Mouse (Mus musculus) urinary bladder, adult 2 months (tissue): ENCODE results near the gene Fam216a. TPM values are rescaled to one million over a fixed set of nuclear protein-coding genes. Genes with fewer than 3 reads are reported as not detected.
"Not testable (repeated sequence)": the region's sequence is repeated elsewhere in the genome, so short reads cannot be mapped to it uniquely, and the experiment has no call there.

Experiments
- DNase-seq: peaks from one replicate; pipeline ENCODE4 v3.0.0; 2022; ENCODE audit warnings: low spot score
- polyA plus RNA-seq: library from polyadenylated mRNA; depleted of rRNA; stranded (reverse); fragments of >200 nt; gene quantifications from 2 replicates; pipeline ENCODE4 v1.2.3, GENCODE M21; 2012; rRNA removed

The Fam216a gene
- 26.4 and 33.0 TPM in 2 replicates for polyA plus RNA-seq

DNA sequence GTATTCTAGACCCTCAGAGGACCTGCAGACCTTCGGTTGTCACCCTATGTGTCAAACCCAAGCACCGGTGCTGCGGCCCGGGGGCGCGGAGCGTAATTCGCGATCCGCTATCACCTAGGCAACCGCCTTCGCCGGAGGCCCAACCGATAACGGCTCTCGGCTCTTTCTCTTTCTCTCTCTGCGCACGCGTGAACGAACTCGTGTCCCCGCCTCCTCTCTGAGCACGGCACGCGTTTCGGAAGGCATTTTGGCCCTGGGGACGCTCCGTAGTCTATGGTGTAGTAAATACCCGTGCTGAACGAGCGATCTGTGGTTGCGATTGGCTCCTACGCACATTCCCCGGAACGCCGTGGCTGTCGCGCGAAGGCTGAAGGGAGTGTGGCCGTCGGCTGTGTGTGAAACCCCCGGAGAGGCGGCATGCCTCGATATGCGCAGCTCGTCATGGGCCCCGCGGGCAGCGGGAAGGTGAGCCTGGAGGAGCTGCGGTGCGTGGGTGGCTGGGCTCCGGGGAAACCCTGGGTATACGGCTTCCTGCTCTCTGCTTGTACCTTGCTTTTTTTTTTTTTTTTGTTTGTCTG is at the start of gene Fam216a:
Gene Fam216a (minus strand): TSS at position 173 of the 578 bp plus-strand sequence.
- DNase-seq: peak; percentile 98

DNA sequence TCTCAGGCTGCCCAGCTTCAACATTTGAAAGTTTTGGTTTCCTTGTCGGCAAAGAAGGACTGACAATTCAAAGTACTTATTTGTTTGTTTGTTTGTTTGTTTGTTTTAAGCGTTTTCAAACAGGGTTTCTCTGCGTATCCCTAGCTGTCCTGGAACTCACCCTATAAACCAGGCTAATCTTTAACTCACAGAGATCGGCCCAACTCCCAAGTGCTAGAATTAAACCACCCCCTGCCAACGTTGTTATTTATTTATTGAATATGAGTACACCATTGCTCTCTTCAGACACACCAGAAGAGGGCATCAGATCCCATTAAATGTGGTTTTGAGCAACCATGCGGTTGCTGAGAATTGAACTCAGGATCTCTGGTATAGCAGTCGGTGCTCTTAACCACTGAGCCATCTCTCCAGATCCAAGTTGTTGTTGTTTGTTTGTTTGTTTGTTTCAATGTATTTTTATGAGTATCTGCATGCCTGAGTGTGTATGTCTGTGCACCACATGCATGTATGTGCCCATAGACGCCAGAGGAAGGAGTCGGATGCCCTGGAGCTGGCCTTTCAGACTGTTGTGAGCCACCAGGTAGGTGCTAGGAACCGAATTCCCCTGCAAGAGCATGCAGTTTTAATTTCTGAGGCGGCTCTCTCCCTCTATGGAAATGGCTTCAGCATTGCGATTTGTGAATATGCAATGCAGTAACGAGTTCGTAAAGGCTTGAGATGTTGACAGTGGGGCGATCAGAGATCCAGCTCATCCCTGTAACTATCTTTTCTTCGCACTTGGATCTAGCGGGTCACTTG is 49.3 kb upstream of the Fam216a start, which contains the start of gene Anapc7:
Gene Anapc7 (plus strand): TSS at position 423 of the 798 bp plus-strand sequence.
- no peak for DNase-seq

DNA sequence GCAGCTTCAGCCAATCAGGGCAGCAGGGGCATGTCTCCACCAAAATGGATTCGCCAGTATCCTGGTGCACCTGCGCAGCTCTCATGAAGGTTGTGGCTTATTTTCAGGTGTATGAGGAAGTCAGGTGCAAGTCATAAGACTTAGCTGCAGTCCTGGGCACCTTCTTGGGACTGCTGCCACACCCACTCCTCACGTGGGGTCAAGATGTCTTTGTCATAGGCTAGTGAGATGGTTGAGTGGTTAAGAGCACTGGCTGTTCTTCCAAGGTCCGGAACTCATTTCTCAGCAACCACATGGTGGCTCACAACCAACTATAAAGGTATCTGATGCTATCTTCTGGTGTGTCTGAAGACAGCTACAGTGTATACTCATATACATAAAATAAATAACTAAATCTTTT is 48.5 kb upstream of the Fam216a start:
- not testable (repeated sequence) for DNase-seq

DNA sequence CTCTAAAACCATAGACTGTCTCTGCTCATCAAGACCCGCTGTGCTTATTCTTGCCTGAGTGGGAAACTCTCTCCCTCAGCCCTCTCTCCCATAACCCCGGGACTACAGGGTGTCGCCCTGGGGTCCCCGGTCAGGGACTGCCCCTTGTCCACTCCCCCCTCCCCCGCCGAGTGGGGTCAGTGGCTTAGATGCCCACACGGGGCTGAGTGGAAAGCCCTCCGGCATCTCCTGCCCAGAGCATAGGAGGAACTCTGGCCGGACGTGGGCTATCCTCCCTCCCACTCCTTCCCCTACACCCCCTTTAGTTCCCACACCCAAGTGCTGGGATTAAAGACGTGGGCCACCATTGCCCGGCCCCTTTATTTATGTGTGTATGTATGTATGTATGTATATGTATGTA is 43.3 kb upstream of the Fam216a start:
- DNase-seq: no peak

DNA sequence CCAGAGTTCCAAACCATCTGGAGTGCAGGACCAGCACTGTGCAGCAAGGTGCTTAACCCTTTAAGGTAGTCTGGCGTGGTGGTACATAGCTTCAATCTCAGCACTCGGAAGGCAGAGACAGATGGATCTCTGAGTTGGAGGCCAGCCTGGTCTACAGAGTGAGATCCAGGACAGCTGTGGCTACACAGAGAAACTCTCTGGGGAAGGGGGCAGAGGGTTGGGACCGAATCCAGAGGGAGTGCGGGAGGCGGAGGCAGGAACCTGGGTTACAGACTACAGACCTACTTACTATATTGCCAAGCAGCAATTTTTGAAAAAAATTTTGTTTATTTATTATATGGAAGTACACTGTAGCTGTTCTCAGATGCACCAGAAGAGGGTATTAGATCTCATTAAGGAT is 42.2 kb upstream of the Fam216a start:
- no peak for DNase-seq

DNA sequence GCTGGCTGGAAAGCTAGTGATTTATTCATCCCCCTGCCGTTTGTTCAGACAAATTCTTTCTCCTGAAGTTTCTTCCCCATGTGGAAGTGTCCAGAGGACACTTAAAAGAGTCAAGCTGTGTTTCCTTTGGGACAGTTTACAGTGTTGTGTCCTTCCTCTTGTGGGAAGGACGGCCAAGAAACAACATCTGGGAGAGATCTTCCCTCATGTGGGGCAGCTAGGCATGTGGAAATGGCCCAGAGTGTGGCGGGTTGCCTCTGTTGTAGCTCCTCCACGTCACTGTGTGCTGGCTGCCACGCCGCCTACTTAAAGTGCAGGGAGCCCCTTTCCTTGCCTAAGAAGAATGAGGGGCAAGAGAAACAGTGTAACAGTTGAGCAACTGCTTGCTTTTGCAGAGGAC is 40.7 kb upstream of the Fam216a start:
- no peak for DNase-seq

DNA sequence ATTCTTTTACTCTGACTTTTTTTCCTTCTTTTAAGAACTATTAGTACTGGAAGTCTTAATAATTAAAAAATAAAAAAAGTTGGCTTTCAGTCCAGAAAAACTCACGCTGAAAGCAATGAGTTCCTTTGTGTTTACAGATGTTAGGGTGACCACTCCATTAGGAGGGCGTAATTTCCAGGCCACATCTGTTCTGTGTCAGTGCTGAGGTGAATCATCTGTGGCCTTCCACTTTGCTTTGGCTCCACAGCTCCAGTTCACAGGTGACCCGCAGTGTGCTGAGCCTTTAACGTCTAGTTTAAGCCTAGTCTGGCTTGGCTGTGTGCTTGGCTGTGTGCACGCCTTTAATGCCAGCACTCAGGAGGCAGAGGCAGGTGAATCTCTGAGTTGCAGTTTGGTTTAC is 39.7 kb upstream of the Fam216a start:
- DNase-seq: no peak

DNA sequence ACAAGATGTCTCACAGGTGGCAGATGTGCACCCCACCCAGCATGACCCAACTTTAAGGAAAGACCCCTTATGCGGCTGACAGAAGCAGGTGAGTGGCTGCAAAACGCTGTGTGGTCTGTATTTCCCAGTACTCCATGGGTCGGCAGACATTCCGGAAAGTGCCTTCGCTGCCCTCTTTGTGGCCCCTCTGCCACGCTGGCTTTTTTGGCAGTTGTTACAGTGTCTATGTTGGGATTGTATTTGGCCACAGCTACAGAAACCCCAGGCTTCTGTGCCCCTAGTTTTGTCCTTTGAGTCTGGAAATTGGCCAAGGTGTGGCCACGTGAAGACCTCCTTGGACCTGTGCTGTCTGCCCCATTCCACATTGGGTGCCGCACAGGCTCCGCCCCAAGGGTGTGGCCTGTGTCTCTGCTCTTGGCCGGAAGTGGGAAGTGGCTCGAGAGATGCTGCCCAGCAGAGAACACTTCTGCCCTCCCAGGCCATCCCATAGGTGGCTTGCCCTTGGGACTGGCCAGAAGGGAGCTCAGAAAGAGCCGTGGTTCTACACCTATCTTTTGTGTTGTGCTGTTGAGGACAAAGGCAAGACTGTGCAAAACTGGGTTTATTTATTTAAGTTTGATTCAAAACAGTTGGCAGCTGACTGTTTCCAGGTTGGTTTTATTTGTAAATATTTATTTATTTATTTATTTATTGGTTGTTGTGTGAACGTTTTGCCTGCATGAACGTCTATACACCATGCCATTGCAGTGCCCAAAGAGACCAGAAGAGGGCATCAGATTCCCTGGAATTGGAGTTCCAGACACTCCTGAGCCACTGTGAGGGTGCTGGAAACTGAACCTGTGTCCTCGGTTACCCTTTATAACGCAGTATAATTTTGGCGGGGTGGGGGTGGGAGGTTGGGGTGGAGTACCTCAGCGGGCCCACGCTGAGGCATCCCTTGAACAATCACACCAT is 37.8 kb upstream of the Fam216a start:
- no peak for DNase-seq

- DNase-seq: no peak
Measured at GRCm38 (mm10) chr5:122405537-122405936, 33.4 kb upstream of the Fam216a start.

DNA sequence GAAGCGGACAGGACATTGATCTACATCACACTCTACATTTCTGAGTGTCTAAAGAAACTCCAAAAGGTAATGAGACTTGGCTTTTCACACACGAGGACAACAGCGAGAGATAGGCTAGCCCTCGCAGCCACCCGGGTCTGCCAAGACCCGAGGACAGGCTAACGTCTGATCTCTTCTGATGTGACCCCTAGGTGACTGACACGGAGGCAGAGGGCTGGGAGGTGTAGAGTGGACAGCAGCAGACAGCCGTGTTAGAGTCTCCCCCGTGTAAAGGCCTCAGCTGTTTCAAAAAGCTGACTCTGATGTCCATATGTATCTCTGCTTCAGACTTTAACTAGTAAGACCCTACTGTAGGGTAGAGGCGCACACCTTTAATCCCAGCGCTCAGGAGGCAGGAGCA is 31.2 kb upstream of the Fam216a start:
- no peak for DNase-seq

GRCm38 (mm10) chr5:122402772-122403171 is 30.6 kb upstream of the Fam216a start:
- DNase-seq: no peak

DNA sequence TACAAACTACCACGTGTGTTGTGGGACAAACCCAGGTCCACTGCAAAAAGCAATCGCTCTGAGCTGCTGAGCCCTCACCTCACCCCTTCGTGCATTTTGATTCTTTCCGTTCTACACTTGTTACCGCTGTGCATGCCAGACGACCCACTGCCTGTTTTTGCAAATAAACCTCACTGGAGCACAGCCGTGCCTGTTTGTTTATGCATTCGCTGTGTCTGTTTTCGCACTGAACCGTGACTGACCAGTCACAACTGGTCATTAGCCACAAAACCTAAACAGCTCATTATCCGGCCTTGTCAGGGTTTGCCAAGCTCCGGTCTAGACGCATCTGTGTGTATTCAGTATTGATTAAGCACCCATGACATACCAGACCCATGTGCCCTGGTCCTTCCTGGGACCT is 30.0 kb upstream of the Fam216a start:
- no peak for DNase-seq

GRCm38 (mm10) chr5:122401303-122401640 is 29.1 kb upstream of the Fam216a start:
- DNase-seq: peak; percentile 66

DNA sequence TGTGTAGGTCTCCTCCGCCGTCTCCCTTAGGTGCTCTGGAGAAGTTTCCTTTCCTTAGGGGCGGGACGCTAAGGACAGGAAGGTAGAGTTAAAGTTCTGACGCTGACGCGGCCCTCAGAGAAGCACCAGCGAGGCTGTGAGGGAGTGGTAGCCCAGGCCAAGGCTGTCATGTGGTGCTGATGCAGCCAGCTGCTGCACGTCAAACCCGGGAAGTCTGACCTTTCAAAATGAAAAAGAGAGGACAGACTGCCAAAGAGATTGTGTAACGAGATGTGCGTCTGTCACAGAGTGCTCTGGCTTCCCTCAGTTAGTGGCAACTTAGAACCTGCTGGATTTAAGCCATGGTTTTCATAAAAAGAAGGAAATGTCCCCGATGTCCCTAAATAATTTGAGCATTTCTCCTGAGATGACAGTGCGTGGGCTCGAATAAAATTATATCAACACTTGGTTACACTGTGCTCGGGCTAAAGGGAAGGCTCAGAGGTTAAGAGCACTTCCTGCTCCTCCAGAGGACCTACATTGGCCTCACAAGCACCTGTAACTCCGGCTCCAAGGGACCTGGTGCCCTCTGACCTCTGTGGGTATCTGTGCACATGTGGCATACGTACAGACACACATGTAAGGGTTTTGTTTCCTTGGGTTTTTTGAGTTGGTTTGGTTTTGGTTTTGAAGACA is 28.6 kb upstream of the Fam216a start:
- DNase-seq: no peak

GRCm38 (mm10) chr5:122399871-122400270 is 27.7 kb upstream of the Fam216a start:
- DNase-seq: no peak

DNA sequence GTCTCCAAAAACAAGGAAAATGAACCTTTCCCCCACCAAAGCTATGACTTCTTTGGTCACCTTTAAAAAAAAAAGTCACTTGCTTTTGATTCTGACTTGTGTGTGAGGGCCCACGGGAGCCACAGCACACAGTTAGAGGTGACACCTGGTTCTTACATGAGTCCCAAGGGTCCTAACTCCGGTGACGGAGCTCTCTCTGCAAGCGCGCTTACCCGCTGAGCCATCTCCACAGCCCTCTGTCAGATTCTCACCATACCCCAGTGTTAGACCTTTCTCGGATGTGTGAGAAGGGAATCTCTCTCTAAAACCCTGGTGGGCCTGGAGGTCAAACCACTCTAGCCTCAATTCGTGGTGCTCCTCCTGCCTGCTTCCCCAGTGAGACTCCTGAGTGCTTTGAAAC is 25.3 kb upstream of the Fam216a start:
- DNase-seq: no peak

- no peak for DNase-seq
Measured at GRCm38 (mm10) chr5:122396791-122397190, 24.6 kb upstream of the Fam216a start.

- DNase-seq: no peak
Measured at GRCm38 (mm10) chr5:122393887-122394286, 21.7 kb upstream of the Fam216a start.

GRCm38 (mm10) chr5:122392227-122393004 is 20.3 kb upstream of the Fam216a start:
- DNase-seq: no peak

GRCm38 (mm10) chr5:122391786-122392180 is 19.6 kb upstream of the Fam216a start, which contains the start of gene Arpc3:
TSS of gene Arpc3 (plus strand) at chr5:122391878.
- peak; percentile 82 for DNase-seq
